Mouse (Mus musculus): ENCODE data around the gene Rcn1.

Gene Rcn1

DNA sequence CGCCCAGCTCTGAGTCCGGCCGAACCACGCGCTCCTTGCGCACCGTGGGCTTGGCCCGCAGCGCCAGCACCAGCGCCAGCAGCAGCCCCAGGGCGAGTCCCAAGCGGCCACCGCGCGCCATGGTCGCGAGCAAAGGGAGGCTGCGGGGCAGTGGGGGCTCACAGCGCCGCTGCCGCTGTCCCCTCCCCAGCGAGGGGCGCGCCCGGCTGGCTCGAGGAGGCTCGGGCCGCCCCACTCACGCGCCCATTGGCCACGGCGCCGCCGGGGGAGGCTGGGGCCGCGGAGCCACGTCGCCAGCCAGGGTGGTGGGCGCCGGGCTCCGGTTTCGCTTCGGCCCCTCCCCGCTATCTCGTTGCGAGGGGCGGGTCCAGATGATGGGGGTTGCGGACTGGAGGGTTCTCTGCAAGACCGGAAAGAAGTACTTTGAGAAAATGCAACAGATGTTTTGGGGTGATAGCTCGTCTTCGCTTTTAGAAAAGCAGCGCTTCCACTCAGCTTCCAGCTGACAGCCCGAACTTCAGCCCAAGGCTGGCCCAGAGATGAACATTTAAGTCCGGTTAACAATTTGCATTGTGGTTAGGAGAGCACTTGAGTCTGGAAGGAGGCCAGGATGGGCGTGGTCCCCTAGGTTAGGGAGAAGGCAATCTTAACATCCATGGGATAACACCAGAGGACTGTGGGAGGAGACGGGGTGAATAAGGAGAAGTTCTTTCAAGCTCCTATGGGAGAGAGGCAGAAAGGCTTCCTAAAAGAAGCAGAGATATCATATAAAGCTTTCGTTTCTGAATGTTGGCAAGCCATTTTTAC, at the start of gene Rcn1:
Gene Rcn1, minus strand, starts transcription at position 235 of the 807 bp plus-strand sequence.
- peak; percentile 87 for DNase-seq (ENCODE audit: low spot score)

DNA sequence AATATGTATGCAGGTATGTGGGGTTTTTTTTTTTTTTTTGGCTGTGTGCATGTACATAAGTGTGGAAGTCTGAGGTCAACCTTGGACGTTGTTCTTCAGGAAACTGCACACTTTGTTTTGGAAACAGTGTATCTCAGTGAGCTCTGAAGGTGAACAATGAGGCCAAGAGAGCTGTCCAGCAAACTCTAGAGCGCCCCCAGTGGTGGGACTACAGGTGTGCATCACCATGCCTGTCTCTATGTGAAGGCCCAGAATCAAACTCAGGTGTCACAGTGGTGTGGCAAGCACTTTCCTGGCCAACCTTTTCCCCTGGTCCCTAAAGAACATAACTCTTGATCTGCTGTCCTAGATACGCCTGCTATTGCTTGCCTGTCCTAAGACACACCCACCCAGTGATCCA, 45.0 kb upstream of the Rcn1 start:
- peak; percentile 12 for DNase-seq (ENCODE audit: low spot score)

DNA sequence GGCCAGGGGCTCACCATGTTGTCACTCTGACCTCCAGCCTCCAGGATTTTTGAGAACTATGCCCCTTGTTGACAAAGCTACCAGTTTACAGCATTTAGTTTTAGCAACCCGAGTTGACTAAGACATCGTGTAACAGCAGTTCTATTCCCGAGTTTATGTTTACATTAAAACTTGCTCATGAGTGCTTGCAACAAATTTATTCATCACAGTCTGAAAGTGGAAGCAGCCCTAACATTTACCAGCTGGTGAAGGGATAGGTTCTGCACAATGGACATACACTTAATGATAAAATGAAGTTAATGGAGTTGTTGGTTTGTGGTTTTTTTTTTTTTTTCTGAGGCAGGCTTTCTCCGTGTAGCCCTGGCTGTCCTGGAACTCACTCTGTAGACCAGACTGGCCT, 39.9 kb upstream of the Rcn1 start:
- DNase-seq (ENCODE audit: low spot score), result no peak

DNA sequence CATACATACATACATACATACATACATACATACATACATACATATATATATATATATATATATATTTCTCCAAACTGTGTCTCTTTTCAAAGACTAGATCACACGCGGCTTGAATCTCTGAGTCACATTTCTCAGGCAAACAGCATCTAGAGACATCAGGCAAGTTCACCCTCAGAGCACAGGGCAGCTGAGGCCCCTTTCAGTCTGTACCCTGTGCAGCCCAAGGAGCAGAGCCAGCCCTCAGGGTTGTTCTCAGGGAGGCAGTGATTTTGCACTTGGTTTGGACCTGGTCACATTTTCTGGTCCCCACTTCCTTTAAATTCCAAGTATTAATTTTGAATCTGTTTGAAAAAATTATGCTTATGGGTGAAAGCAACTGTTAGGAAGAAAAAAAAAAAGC, 39.4 kb upstream of the Rcn1 start:
- DNase-seq (ENCODE audit: low spot score), result no peak

DNA sequence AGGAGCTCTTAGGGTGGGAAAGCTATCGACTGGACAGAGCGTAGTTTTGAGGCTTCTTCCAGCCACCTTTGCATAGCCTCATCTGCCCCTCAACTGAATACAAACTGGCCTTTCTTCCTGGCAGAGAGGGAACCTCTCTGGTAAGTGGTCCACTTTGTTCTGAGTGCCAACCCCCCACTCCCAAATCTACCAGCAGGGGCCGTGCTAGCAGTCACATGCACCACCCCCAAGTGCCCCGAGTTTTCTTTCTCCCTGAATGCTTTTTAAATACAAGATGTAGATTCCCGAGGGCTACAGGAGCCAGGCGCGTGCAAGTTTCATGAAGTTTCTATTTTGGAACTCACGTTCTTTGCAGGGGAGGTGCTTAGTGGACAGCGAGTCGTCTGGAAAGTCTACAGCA, 33.8 kb upstream of the Rcn1 start:
- DNase-seq (ENCODE audit: low spot score), result no peak

DNA sequence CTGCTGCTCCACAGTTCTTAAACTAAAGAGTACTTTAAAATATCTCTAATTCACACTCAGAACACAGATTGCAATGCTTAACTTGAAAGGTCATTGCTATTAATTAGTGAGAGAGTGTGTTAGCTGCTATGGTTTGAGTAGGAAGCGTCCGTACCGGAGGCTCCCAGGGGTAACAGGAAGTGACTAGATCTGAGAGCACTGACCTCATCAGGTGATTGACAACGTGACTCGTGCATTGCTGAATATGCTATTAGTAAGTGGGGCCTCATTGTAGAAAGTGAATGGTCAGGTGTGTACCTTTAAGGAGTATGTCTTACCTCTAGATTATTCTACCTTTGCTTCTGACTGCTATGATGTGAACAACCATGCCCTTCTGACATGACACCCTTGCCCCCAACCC, 31.3 kb upstream of the Rcn1 start:
- no peak for DNase-seq (ENCODE audit: low spot score)

DNA sequence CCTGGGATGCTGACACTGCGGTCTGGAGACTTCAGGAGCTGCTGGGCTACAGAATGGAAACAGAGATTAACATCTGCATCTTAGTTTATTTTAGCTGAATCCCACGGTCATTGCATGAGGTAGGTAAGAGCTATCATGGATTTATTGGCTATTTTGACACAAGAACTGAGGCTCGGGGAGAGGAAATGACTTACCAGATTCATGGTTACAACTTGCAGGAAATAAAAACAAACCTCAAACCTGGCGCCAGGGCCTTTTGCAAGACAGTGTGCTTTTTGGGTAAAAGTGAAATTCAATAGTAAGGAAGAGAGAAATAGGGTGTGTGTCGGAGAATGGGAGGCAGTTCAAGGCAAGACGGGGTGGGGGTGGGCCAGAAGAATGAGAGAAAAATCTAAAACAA, 30.8 kb upstream of the Rcn1 start:
- DNase-seq (ENCODE audit: low spot score), result no peak

DNA sequence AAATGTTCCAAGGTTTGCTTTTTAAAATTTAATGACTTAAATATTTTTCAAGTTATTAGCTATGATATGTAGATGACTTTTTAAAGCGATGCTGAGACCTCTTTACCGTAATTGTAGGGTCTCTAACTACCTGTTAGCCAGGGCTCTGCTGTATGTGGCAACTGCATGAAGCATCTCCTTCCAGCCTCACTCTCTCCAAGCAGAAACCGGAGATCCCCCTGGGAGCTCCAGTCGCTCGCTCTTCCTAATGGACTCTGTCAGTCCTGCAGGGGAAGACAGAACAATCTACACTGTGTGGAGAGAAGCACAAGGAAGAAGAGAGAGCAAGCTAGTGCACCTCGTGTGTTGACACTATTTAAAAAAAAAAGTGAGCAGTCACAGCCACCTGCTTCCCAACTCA, 29.3 kb upstream of the Rcn1 start:
- DNase-seq (ENCODE audit: low spot score), result no peak

DNA sequence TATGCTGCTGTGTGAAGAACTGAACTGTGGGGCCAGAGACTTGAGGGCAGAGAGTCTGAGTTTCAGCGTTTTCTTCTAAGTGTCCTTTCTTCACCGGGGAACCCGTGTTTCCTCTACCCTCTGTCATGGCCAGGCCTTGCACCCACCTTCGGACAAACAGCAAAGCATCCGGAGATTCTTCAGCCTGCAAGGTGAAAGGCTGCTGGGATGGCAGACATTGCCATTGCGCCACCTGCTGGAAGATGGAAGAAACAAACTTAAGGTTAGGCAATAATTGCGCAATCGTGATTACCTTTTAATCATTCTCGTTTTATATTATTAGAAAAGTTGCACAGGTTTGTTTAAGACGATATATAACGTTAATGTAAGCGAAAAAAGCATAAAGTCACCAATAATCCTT, 28.9 kb upstream of the Rcn1 start:
- DNase-seq (ENCODE audit: low spot score), result peak; percentile 84

DNA sequence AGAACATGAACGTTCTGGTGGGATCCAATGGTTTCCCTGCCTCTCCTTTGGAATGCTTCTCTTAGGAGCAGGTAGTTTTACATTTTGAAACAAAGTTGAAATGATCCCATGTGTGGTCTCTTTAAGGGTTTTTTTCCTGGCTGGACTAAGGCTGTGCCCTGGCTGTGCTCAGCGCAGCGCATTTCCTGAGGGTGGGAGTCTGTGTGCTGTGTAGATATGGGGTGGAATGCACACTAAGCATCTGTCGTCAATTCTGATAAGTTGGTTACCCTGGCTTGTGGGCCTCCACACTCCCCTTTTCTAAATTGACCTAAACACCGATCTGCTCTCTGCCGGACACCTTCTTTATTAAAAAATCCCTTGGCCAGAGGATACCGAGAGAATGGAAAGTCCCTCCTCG, 28.3 kb upstream of the Rcn1 start:
- DNase-seq (ENCODE audit: low spot score), result no peak

DNA sequence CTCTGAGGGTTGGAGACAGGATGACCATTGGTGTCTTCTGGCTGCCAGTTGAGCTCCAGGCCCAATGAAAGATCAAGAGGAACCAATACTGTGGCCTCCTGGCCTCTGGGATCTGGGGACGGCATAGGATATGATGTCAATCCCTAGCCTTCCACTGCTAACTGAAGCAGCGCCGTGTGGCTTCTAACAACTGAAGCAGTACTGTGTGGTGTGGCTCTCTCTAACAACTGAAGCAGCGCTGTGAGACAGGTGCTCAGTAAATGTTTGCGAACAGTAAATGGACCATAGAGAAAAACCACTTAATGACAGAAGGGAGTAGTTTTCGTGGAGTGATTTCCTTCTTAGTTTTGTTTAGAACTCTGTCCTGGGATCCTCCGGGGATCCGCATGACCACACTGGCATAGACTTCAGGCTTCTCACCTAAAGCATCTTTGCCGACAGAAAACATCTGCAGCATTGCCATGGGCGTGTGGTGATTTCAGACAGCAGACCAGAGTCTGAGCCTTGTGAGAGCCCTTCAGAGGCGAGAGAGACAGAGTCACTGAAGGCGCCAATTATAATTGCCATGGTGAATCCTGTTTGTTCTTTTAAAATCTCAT, 19.6 kb upstream of the Rcn1 start:
- no peak for DNase-seq (ENCODE audit: low spot score)

DNA sequence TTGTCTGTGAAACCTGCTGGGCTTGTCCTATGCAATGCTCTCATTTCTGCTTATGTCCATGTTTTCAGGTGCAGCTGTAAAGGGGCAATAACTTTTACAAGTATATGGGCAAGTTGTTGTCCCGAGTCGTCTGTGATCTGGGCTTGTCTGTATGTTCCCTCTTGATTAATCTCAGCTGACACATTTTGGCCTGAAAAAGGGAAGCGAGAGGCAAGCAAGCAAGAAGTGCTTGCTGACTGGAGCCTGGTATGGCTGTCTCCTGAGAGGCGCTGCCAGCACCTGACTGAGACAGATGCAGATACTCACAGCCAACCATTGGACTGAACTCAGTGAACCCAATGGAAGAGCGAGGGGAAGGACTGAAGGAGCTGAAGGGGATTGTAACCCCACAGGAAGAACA, 18.5 kb upstream of the Rcn1 start:
- no peak for DNase-seq (ENCODE audit: low spot score)

DNA sequence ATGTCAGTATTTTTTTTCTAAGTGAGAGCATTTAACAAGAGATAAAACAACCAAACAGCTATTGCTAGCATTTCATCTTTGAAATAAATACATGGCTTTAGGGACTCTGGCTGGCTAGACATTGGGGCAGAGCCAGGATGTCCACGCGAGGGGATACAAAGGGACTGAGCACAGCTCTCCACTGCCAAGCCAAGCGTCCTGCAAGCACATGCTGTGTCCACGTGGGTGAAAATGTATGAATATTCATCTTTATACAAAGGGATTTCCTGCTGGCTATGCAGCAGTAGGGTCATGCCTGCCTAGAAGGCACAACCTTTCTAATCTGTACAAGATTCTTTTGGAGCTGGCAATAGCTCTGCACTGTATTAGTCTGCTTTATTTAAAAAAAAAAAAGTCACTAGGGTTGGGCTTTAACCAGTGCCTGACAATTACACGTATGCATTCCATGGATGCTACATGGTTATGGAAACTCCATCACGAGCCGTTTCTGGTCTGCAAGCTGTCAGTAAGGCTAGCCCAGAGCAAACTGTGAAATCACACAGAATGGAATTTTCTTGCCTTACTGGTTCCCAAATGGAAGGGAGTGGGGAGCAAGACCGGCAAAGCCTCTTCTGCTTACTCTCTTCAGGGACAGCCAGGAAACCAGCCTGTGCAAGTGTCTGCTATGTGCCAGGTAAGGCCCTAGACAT, 17.7 kb upstream of the Rcn1 start:
- DNase-seq (ENCODE audit: low spot score), result no peak

DNA sequence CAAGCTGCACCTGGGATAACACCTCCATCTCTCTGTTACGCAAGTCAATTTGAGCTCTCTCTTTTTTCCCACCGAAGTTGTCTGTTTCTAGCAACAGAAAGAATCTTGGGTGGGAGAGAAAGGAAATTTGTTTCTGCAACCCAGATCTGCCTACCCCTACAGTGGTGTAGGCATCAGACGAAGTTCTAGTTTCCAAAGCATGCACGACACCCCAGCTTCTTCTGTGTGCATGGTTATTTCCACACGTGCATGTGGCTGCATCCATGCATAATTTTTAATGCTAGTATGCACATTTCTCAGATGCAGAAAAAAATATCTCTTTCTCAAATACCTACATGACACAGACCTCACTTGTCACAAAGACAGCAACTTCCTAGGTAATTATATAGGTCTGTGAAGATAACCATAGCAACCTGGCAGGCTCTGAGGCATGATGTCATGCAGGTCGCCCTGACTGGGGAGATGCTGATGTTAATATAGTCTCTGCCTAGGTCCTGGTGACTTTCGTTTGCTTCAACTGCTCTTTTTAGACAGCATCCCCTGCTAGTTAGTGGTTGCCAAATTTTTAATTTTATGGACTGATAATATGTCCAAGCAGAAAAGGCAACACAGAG, 17.0 kb upstream of the Rcn1 start:
- DNase-seq (ENCODE audit: low spot score), result no peak

DNA sequence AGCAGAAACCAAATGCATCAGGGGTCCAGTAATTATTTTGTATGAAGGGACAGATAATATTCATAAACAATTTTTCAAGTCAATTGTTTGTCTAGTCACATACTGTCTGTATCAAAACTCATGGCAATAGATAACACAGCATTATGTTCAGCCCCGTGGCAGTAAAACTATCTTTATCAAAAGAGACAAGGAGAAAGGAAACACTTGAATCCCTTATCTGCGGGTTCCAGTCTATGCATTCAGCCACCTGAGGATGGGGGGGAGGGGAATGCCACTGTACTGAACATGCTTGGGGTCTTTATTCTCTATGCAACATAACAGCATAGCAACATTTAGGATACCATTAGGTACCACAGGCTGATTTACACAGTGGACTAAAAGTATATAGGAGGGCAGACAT, 15.2 kb upstream of the Rcn1 start:
- no peak for DNase-seq (ENCODE audit: low spot score)

DNA sequence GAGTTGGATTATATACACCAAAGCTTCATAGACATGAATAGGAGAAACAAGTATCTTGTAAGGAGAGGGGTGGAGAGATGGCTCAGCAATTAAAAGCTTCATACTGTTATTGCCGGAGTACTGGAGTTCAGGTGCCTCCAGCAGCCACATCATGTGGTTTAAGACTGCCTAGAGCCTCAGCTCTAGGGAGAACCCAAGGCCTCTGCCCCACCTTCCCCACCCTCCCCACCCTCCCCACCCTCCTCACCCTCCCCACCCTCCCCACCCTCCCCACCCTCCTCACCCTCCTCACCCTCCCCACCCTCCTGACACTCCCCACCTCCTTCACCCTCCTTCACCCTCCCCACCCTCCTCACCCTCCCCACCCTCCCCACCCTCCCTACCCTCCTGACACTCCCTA, 10.1 kb upstream of the Rcn1 start:
- DNase-seq (ENCODE audit: low spot score), result no peak

DNA sequence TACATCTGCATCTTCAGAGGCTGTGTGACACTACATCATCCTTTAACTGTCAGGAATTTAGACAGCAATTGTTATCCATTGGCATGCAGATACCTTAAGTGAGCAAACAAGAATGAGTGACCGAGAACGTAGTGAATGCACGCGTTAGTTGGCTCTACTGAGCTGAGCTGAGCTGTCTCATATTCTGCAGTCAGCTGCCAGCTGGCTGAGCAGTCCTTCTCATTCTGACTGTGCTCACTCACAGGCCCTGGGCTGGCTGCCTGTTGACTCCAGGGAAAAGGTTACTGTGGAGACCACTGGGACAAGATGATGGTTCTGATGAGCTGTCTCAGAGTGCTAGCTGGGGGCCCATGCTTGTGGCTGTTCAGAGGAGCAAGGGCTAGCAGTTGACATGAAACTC, 9.4 kb upstream of the Rcn1 start:
- DNase-seq (ENCODE audit: low spot score), result peak; percentile 76

DNA sequence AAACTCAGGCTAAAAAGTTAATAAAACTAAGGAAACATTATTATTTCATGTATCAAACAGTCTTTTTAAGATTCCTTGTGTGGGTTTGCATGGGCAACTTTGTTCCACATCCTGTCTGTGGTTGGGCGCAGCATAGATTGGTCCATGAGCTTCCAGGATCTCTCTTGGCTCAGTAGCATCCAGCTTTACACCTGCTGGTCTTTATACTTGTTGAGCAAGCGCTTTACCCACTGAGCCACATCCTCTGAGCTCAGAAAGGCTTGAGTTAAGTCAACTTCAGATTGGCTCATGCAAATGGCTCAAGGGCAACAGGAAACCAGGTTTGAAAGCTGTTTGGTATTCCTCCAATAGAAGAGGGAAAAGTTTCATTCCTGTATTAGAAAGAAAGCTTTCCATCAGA, 3.1 kb upstream of the Rcn1 start:
- no peak for DNase-seq (ENCODE audit: low spot score)

DNA sequence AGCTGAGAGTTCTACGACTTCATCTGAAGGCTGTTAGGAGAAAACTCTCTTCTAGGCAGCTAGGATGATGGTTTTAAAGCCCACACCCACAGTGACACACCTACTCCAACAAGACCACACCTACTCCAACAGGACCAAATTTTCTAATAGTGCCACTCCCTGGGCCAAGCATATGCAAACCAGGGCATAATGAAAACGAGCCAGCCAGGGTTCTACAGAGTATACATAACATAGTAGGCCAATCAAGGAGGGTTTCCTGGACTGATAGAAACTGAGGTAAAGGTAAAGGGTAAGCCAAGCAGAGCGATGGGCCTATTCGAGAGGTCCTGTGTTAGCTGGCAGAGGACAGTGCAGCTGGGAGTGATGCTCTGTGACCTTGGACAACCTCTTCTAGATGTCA, 1.4 kb upstream of the Rcn1 start:
- no peak for DNase-seq (ENCODE audit: low spot score)

DNA sequence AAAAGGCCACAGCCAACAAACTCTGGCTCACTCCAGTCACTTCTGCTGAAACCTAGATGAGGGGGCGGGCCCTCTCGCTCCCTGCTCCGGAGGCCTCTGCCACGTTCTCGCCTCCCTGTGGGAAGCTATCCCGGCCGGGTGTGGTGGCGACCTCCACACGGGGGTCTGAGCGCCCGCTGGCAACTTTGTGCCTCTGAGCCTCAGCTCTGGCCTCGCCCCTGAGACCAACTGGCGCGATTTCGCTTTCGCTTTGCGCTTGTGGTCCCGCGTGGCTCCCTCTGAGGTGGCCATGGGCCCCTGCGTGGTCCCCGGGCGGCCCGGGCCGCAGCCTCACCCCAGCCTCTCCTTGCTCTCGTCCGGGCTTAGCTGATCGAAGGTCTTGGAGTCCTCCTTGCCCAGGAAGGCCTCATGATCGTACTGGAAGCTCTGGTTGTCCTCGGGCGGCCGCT, 459 bp downstream of the Rcn1 start:
- peak; percentile 63 for DNase-seq (ENCODE audit: low spot score)

DNA sequence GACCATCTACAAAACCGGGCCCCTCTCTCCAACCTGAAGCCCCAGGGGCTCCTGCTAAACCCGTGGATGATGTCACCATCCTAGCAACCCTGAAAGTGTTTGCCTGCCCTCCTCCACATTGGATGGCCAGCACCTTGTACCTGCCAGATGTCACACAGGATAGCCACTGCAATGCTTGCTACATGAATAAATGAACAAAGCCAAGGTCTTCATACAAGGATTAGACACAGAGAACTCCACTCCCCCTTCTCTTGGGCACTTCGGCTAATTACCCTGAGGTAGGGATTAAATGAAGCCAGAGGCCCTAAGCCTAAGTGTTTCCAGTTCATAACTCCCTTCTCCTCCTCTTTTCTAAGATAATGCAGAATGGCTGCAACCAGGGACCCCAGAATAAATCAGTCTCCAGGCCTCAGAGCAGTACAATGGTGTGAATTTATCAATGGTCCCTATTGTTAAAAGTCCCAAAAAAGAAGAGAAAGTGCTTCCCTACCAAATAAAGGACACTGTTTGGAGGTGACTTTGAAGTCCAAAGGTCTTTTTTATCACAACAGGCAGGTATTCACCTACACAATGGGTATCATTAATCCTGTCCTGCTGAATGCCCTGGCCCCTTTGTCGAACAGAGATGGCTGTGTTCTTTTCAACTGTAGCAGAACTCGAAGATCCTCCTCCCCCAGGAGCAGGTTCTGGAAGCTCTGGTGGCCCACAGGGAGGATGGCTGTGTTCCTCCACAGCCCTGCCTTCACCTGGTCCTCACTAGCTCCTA, 1.5 kb downstream of the Rcn1 start:
- no peak for DNase-seq (ENCODE audit: low spot score)

DNA sequence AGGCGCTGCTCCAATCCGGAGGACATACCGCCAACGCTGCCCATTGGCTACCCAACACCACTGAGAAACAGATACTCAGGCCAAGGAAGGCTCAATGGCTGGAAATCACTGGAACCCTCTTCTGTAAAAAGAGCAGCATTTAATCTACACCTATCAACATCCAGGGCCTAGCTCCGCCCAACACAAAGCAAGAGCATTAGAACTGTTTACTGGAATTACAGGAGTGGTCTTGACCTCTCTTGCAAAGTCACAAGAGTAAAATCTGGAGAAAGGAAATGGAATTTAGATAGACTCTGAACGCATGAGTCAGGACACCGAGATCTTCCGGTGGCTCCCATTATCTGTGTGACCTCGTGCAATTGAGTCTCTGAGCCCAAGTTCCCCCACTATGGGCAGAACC, 3.1 kb downstream of the Rcn1 start:
- DNase-seq (ENCODE audit: low spot score), result no peak

All from adipocyte (in vitro differentiated cells).